Mouse (Mus musculus): ENCODE results near the gene Slc35f1.

GRCm38 (mm10) chr10:52923143-52923542, 232.8 kb downstream of the Slc35f1 start:
- TF ChIP-seq CTCF (conservative IDR thresholded peaks at IDR 0.05; ENCODE audit: low read length) (no peak), POU5F1 (IDR thresholded peaks at IDR 0.05; ENCODE audit: borderline replicate concordance, low read length) (no peak)

All from E14TG2a.4 (cell line).